Mouse (Mus musculus) frontal cortex, adult (tissue): Measurements from ENCODE around the gene Klhdc9.

ENCODE experiments used
- ATAC-seq: cut with Nextera tagmentation; 2 replicates; pipeline ENCODE4 v1.9.2; 2017; ENCODE audit warnings: mild to moderate bottlenecking, moderate library complexity, mixed read lengths; ENCODE audit not compliant: low TSS enrichment

Gene Klhdc9

DNA sequence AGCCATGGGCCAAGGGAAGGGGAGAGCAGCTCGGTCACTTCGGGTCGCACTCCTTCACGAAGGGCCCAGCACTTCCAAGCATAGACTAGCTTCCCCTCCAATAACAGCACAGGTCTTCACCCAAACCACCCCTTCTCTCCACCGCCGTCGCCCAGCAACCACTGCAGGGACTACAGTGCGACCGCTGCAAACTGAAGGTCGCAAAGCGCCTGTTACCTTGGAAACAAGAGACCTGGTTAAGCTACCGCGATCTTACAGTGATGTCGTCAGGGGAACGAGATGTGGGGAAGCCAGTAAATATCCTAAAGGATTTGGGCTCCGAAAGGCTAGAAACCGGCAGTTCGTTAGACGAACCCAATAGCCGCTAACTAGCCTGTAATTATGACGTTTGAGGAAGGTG is at the start of gene Klhdc9:
Gene Klhdc9, minus strand, starts transcription at position 143 of the 400 bp plus-strand sequence.
- ATAC-seq: peak; percentile 91

DNA sequence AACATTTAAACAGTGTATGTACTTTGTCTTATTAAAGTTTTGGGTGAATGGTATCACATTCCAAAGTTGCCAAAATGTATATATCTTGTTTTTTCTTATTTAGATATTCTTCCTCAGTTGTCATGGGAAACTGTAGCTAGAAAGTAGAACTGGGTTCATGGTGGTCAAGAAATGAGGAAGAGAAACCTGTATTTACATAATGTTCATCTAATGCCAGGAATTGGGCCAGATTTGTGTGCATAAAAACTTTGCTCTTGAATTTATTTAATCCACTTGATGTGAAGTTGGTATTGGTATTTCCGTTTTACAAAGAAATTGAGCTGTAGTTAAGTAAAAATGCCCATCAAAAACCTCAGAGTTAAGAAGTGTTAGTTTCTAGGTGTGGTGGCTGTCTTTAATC is 49.6 kb upstream of the Klhdc9 start:
- no peak for ATAC-seq

DNA sequence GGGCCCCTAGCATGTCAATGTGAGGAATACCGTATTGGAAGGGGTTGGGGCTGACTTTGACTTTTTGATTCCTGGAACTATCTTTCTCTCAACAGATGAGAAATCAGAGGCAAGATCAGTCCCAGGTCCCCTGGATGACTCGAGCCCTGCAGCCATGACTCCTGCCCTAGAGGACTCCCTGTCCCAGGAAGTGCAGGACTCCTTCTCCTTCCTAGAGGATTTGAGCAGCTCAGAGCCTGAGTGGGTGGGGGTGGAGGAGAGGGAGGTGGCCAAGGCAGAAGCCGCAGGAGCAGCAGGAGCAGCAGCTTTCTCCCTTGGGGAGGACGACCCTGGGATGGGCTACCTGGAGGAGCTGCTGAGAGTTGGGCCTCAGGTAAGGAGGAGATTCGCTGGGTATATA is 46.7 kb upstream of the Klhdc9 start:
- no peak for ATAC-seq

DNA sequence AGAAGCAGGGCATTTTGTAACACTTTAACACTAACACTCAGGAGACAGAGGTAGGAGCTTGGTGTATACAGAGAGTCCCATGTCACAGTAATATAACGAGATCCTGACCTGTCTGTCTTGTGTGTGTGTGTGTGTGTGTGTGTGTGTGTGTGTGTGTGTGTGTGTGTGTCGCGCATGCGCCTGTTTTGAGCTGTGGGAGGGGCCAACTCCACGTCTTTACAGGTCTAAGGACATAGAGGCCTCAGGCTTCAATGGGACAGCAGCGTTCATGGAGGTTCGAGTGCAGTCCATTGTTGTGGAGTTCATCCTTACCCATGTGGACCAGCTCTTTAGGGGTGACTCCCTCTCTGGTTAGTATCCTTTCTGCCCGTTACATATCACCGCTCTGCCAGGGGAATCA is 42.4 kb upstream of the Klhdc9 start:
- no peak for ATAC-seq

DNA sequence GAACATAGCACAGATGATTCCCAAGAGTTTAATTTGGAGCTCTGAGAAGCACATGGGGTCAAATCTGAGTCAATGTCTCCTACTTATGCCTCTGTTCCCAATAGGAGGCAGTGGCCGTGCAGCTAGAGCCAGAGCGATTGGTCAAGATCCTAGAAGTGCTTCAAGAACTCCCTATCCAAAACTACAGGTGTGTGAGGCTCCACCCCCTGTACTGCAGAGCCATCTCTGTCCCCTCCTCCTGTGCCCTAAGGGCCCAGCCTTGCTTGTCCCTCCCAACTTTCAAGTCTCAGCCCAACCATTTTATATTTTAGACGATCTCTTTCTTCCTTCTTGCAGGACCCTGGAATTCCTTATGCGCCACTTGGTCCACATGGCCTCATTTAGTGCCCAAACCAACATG is 41.2 kb upstream of the Klhdc9 start:
- ATAC-seq: no peak

DNA sequence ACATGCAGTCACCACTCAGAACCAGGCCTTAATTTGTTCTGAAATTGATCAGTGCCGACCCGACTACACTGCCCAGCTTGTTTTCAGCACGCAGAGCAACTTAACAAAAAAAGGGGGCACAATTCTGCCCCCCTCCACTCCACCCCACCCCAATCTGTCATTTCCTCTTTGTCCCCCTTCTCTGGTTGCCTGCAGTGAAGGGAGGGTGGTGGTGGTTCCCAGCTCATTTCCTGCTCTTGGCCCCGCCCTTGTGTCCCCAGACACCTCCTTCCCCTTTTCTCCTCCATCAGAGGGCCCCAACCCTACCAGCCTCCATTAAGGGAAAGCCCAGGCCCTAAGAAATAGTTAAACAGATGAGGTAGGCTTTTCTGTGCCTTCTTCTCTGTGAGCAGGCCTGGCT is 29.5 kb upstream of the Klhdc9 start:
- ATAC-seq: no peak; the same call in 1 of the 2 replicates

DNA sequence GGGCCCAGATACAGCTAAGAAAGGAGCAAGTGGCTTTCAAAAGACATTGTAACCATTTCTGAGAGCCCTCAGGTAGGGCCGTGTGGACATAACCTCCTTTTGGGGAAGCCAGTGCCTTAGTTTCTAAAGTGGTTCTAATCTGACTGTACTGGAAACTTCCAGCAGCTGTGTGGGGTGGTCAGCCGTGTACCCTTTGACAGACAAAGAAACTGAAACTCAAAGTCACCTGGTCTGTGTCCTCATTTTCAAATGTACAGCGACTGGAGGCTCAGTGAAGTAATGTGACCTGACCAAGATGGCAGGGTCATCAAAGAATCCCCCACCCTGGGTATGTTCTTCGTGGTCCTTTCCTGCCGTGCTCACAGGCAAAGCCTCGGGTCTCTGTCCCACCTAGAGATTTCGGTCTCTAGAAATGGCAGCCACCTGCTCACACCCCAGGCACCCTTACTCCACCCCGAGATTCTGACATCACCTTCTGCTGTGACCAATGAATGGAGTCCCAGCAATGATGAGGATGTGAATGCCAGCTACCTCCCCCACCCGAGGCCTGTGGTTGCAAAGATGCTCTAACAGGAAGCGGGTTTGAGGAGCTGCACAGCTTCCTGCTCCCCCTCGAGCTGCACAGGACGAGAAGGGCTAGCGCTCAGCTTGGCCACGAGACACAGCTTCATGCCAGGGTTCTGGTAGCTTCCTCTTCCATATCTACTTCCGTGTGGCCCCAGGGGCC is 27.9 kb upstream of the Klhdc9 start, which contains the start of gene Arhgap30:
Gene Arhgap30, plus strand, starts transcription at position 579 of the 727 bp plus-strand sequence.
- ATAC-seq: no peak

DNA sequence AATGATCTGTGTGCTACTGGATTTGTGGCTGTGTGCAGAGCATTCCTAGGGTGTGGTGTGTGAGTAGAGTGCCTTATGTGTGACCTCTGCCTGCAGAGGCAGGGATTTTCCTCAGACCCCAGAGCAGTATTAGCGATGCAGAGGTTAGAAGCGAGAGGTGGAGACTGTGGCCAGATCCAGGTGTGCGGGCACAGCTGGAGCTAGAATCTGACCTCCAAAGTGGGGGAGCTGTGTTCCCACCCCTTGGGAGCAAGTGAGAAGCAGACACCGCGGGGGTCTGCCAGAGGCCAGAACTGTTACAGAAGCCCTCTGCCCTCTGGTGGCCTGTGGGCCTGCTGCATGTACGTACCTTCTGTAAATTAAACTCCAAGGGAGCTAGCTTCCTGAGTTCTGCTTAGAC is 26.5 kb upstream of the Klhdc9 start:
- ATAC-seq: no peak

DNA sequence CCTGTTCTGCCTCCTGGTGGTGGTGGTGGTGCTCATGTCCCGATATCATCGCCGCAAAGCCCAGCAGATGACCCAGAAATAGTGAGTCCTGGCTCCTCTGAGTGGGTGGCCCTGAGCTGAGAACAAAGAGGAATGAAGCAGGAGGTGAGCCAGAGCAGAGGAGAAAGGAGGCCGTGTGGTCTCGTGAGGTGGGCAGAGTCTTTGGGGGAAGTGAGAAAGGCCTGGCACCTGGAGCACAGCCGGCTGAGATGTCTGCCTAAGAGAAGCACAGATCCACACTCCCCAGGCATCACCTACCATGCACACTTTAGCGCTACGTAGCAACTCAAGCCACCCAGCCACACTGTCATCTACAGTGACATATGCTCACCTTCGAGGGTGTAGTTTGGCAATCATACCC is 24.6 kb upstream of the Klhdc9 start:
- no peak for ATAC-seq

DNA sequence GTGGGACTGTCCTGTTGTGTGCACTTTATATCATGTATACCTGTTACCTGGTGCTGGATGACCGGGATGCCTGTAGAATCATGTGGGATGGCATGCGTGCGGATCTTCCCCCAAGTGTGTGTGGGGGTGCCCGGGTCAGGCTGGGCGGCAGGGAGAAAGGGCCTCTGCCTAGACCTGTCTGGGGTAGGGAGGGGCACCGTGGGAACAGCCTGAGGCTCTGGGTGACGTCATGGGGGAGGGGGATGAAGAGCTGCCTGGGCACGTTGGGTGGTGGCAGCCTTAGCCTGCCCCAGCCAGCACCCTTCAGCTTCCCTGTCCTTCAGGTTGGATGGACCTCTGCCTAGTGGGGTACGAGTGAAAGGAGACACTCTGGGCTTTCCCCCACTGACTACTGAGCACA is 23.8 kb upstream of the Klhdc9 start:
- ATAC-seq: no peak

DNA sequence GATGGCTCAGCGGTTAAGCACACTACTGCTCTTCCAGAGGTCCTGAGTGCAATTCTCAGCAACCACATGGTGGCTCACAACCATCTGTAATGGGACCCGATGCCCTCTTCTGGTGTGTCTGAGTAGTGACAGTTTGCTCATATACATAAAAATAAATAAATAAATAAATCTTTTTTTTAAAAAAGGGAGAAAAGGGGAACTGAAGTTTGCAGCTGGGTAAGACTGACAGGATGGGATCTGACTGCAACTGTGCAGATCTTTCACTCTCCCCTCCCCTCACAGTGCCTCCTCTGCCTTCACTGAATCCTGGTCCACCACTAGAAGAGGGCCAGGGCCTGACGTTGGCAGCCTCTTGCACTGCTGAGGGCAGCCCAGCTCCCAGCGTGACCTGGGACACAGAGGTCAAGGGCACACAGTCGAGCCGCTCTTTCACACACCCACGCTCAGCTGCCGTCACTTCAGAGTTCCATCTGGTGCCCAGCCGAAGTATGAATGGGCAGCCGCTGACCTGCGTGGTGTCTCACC is 21.6 kb upstream of the Klhdc9 start:
- ATAC-seq: no peak

DNA sequence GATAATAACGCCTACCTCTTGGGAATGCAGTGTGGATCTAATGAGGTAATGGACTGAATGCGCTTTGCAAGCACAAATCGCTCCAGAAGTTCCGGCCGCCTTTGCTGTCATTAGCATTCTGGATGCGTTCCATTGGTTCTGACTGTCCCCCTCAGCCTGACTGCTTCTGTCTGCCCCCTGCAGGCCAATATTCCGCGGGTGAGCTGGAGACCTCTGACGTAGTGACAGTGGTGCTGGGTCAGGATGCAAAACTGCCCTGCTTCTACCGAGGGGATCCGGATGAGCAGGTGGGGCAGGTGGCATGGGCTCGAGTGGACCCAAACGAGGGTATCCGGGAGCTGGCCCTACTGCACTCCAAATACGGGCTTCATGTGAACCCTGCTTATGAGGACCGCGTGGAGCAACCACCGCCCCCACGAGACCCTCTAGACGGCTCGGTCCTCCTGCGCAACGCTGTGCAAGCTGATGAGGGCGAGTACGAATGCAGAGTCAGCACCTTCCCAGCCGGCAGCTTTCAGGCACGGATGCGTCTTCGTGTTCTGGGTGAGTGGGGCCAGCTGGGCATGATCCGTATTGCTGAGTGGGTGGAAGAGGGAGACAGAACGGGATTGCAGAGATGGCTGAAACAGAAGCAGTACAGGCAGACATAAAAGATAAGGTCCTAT is 19.5 kb upstream of the Klhdc9 start:
- ATAC-seq: peak; percentile 76

DNA sequence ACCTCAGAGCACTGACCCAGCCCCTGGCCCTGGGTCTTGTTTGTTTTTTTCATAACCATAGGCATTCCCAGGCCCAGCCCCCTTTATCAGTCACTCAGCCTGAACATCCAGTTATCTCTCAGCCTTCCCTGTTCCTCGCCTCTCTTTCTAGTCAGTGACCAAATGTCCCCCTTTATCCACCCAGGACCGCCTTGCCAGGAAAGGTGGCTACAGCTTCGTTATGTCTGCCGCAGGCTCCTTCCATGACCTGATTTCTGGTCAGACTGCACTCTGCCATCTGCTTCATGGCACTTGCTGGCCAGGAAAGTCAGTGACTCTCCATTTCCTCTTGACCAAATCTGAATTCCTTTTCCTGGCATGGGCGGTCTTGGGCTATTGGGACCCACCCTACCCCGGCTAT is 17.7 kb upstream of the Klhdc9 start:
- ATAC-seq: no peak

DNA sequence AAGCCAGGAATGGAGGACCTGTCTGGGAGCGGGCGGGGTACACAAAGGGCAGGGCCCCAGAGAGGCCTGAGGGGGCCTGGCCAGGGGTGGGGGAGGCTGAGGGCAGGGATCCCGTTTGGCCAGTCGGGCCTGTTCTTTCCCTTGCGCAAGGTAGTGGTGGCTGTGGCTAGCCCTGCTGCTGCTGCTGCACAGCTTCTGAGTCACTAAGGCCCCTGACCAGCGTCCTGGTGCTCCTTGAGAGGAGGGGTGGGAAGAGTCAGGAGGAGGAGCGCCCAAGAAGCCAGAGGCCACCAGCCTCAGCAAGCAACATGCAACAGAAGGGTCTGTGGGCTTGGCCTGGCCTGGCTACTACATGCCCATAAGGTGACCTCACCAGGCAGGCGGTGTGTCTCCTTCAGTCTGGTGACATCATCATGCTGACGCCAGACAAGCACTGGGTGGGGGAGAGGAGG is 15.1 kb upstream of the Klhdc9 start:
- ATAC-seq: no peak

DNA sequence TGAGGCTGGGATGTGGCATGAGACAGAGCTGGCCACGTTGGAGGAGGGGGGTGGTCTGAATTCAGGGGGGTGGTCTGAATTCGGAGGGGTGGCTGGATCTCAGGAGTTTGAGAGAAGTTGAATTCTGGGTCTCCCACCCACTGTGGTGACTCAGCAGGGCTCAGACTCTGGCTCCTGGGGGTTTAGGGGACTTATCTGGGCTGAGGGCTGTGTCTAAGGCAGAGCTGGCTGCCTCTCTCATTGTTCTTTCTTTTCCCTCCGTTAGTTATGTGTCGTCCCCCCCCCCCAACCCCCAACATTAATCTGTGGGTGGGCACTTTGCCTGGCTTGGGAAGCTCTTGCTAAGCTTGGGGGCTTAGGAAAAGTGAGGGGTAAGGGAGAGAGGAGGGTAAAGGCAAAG is 13.3 kb upstream of the Klhdc9 start:
- no peak for ATAC-seq

DNA sequence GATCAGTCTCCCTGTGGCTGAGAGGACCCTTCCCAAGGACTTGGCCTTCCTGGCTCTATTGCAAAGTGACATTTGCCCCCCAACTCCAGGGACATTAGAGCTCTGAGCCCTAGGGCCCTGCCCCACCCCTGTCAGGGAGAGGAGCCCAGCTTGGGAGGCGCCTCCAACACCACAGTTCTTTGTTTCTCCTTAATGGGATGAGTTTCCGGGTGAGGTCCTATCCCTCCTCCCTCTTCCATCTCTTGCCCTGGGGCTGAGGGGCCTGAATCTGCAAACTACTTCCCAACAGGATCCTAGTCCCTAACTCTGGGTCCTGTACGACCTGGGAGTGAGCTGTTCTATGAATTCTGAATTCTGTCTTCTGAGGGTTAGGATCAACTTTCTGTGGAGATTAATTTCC is 12.3 kb upstream of the Klhdc9 start:
- no peak for ATAC-seq

DNA sequence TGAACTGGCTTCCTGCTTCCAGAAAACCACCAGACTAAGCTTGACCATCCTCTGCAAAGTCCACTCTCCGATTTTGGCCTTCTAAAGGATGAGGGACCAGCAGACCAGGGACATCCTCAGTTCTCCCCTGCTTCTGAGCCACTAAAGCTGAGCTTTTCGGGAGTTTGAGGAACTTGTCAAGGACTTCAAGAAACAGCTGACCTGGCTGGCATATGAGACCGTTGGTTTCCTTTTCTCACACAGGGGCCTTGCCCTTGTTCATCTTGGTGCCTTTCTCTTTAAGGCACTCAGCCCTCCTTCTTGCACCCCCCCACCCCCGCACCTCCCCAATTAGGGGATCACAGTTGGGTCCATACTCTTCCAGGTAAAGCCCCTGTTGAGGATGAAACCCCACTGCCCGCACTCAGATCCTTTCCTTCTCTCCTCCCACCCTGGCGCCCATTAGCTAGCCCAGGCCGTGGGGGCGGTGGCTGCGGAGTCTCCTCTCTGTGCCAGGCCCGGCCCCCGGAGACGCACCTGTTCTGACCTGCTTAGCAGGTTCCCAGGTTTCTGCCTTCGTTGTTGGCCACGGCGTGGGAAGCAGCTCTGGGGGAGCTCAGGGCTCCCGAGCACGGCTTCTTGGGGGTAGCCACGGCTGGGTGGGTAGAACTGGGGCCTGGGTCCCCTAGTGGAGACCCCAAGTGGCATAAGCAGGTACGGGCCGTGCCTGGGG is 9.4 kb upstream of the Klhdc9 start, which contains the start of gene Nectin4:
Gene Nectin4, plus strand, starts transcription at position 255 of the 712 bp plus-strand sequence.
- no peak for ATAC-seq

DNA sequence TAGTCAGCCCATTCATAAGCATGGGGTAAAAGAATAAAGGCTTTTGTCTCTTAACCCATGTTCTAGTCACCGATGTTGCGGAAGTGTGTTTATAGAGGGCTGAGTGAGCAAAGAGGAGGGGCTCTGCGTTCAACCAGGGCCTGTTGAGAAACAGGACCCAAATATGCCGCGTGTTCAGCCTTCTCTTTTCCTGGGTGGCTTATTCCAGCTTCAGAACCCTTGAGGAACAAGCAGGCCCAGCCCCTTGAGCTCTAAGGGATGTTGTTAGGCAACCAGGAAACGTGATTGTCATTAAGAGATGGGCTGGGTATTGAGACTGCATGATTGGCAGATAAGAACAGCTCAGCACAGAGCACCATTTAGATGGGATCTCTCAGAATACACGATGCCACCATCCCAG is 5.3 kb upstream of the Klhdc9 start:
- no peak for ATAC-seq

DNA sequence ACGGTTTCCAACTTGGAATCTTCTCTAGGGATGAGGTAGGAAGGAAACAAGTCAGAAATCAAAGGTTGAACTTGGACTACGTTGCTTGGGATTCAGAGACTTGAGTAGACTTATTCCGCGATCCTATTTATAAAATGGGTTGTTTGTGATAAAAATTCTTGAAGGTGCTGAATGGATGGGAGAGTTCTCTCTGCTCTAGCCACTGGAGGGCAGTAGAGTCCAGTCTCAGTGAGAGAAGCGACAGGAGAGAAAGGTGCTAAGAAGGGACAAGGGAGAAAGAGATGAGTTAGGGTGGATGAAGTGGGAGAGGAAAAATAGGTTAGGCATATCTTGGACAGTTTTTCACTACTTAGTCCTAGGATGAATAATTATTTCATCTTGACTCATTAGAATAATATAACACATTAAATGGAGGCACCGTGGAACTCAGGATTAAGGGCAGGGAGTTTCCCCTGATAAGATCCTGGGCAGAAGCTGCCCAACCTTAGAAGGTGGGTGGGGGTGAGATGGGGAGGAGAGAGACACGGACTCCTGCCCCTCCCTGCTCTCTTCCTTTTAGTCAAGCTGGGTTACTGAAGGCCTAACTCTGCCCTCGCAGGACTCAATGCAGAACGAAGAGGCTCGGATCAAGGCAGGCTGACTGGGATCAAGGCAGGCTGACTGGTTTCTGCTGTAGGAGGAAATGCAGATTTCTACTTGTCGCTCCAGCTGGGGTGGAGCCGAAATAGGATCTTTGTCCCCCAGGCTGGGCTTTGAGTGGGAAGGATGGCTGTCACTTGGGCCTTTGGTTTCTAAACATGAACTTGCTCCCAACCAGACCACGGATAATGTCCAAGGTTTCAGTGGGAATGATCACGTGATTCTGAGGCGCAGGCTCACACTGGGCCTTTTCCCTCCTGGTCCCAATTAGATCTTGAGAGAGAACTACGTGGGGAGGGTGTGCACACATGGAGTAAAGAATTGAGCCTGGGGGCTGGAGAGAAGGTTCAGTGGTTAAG is 807 bp upstream of the Klhdc9 start:
- ATAC-seq: peak; percentile 68

DNA sequence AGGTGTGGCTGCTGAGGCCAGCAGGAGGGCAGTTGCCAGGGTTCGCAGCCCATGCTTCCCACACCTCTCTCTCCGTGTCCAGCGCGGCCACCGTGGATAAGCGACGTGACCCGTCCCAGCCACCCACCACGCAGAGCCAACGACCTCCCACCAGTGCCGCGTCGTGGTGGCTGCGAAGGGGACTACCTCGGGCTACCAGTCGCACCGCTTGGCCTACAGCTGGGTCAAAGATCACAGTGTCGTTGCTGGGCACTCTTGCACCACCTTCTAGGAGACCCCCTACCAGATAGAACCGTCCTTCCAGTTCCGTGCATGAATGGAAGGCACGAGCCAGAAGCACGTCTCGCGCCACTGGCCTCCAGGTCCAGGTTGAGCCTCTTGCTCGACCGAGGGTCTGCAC is 345 bp downstream of the Klhdc9 start:
- peak; percentile 14 for ATAC-seq

DNA sequence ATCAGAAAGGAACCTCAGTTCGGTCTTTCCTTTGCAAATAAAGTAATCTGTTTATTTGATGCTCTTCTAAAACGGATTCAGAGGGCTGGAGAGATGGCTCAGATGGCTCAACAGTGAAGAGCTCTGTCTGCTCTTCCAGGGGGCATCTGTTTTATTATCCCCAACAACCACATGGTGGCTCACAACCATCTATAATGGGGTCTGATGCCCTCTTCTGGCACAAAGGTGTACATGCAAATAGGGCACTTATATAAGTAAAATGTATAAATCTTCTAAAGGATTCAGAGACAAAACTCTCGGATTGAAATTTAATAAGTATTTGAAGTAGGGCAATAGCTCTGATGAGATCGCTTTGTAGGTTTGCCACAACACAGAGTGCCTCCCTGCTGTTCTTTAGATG is 2.2 kb downstream of the Klhdc9 start:
- no peak for ATAC-seq
